ENCODE assay signal across 20 mouse cellular contexts in genomic region chr8:75154855-75155478, GRCm38 (mm10). TPM values are rescaled to one million over a fixed set of nuclear protein-coding genes. Genes with fewer than 3 reads are reported as not detected.
DNase-seq lines count a peak whose midpoint lies in the region; ATAC-seq lines count a peak whose summit lies in the region.
"Had no signal": no experiment of that assay in that cellular context is flagged by ENCODE, and none has a peak within 500 bp of the region (broad histone marks: within the 10 kb centered on the region; RNA-seq: fewer than 3 reads in every experiment).

No protein-coding gene starts in this region.

- no peak overlapping the region for H3K9ac ChIP-seq in heart, embryonic 11.5 days (ENCODE audit: low read depth, low read length)
- H3K9ac ChIP-seq: embryonic facial prominence, embryonic 12.5 days; hindbrain, embryonic 15.5 days; neural tube, embryonic 13.5 days had no signal

- 62% methylated on average over 5 of the region's 5 CpGs for WGBS in heart, embryonic 11.5 days (ENCODE audit: insufficient replicate concordance)

- intact Hi-C loops in heart, postnatal 25 days (cut with DNase I) = no loop called here

- no peak overlapping the region for H3K27ac ChIP-seq in heart, embryonic 11.5 days (ENCODE audit: low read depth, low read length)
- H3K27ac ChIP-seq: embryonic facial prominence, embryonic 12.5 days; hindbrain, embryonic 15.5 days; limb, embryonic 10.5 days; midbrain, embryonic 10.5 days; neural tube, embryonic 13.5 days had no signal

- no peak for DNase-seq in heart, postnatal 25 days (ENCODE audit: low spot score)
- peak; percentile 11 for DNase-seq in lung, postnatal 36 days
- no peak for DNase-seq in lung, postnatal 14 days
- DNase-seq in yolk sac, embryonic 10.5 days (ENCODE audit: low spot score) = peak; percentile 72
- no peak for DNase-seq in cerebellum, adult 8-10 months
- no peak for DNase-seq in right cerebral cortex, adult 2 months (ENCODE audit: low spot score in 2 of 2)
- DNase-seq: adrenal gland, postnatal 10 days; cerebellum, adult 11-12 months; cerebellum, postnatal 36 days; heart, postnatal 14 days; kidney, adult 8-10 months; right cerebral cortex, postnatal 25 days had no signal

- H3K4me2 ChIP-seq in heart, embryonic 11.5 days = no peak overlapping the region
- H3K4me2 ChIP-seq: embryonic facial prominence, embryonic 12.5 days; hindbrain, embryonic 15.5 days; neural tube, embryonic 13.5 days had no signal

- no peaks in the 10 kb centered on the region for H3K4me1 ChIP-seq in heart, embryonic 11.5 days (ENCODE audit: control insufficient read depth, insufficient read depth, low read length)
- H3K4me1 ChIP-seq: embryonic facial prominence, embryonic 12.5 days; hindbrain, embryonic 15.5 days; limb, embryonic 10.5 days; neural tube, embryonic 13.5 days had no signal

- no peaks in the 10 kb centered on the region for H3K9me3 ChIP-seq in heart, embryonic 11.5 days (replicated peaks; ENCODE audit: control insufficient read depth, low read length)
- H3K9me3 ChIP-seq: embryonic facial prominence, embryonic 12.5 days; hindbrain, embryonic 15.5 days; limb, embryonic 10.5 days; midbrain, embryonic 10.5 days; neural tube, embryonic 13.5 days had no signal

- no peaks in the 10 kb centered on the region for H3K27me3 ChIP-seq in heart, embryonic 11.5 days (ENCODE audit: control insufficient read depth, insufficient read depth, low read length)
- H3K27me3 ChIP-seq: embryonic facial prominence, embryonic 12.5 days; hindbrain, embryonic 15.5 days; neural tube, embryonic 13.5 days had no signal

- H3K36me3 ChIP-seq in heart, embryonic 11.5 days (ENCODE audit: control insufficient read depth, insufficient read depth, low read length) = no peaks in the 10 kb centered on the region
- H3K36me3 ChIP-seq: embryonic facial prominence, embryonic 12.5 days; hindbrain, embryonic 15.5 days; limb, embryonic 10.5 days; midbrain, embryonic 10.5 days; neural tube, embryonic 13.5 days had no signal

- 0 out of 2 replicates have a peak, but pooled peaks have one; percentile 16 for ATAC-seq in heart, embryonic 11.5 days (replicated peaks; ENCODE audit: insufficient number of reproducible peaks, low FRiP score, low TSS enrichment)
- ATAC-seq in megakaryocyte, adult 5-6 weeks (ENCODE audit: poor library complexity, severe bottlenecking) = peak; percentile 78
- ATAC-seq: forebrain, embryonic 16.5 days had no signal

- H3K4me3 ChIP-seq in heart, embryonic 11.5 days (ENCODE audit: low read depth, low read length) = no peak overlapping the region
- H3K4me3 ChIP-seq: embryonic facial prominence, embryonic 12.5 days; hindbrain, embryonic 15.5 days; limb, embryonic 10.5 days; midbrain, embryonic 10.5 days; neural tube, embryonic 13.5 days had no signal

RNA-seq across cellular contexts. Expression of gene Mcm5, which starts 45.6 kb away (rescaled TPM):
- 104 and 110 TPM in 2 replicates for polyA plus RNA-seq in heart, embryonic 11.5 days (2014; fragmentation: Nextera tagmentation; extraction: Ambion mirVana)
- 1 to 10 TPM; 4.3 to 4.4 TPM for total RNA-seq in heart, postnatal 25 days (2021)
- total RNA-seq in megakaryocyte, adult 5-6 weeks (2015) = 45.9 and 46.5 TPM in 2 replicates
- total RNA-seq in megakaryocyte, adult 5-6 weeks (2017) = 210 and 212 TPM in 2 replicates

RNA-seq across cellular contexts. Expression of gene Rasd2, which starts 58.8 kb away (rescaled TPM):
- 0.10 and 0.16 TPM in 2 replicates for polyA plus RNA-seq in heart, embryonic 11.5 days (2014; fragmentation: Nextera tagmentation; extraction: Ambion mirVana)
- 1 to 10 TPM; 3.1 to 3.8 TPM for total RNA-seq in heart, postnatal 25 days (2021)
- total RNA-seq in megakaryocyte, adult 5-6 weeks (2015) = 0.18 TPM in 1 of 2 replicates, not detected in the other
- total RNA-seq in megakaryocyte, adult 5-6 weeks (2017) = not detected in 2 replicates

Comparison
In these comparisons a context has a peak if more than half of its experiments do, and no peak if none do; other contexts are left out.
1. DNase-seq: peak in lung, postnatal 36 days (single experiment) and yolk sac, embryonic 10.5 days (single experiment); none in heart, postnatal 25 days (single experiment), lung, postnatal 14 days (single experiment), cerebellum, adult 8-10 months (single experiment) and right cerebral cortex, adult 2 months (0 of 2).
2. RNA of gene Mcm5, which starts 45.6 kb away (total RNA-seq): 45.9 to 212 TPM in megakaryocyte, adult 5-6 weeks; 4.3 to 4.4 TPM in heart, postnatal 25 days; every median in the first group is over 4 times any median in the second.